Mouse (Mus musculus): ENCODE measurements around the gene Usp46. TPM values are rescaled to one million over a fixed set of nuclear protein-coding genes. Genes with fewer than 3 reads are reported as not detected.

Usp46 gene
- 20.8 and 29.3 TPM in 2 replicates for polyA plus RNA-seq (2015; fragmentation: Nextera tagmentation; extraction: Ambion mirVana)

GRCm38 (mm10) chr5:74067831-74068713 is at the start of gene Usp46:
TSS of gene Usp46 (minus strand) at chr5:74068431.

Other genes with a start within 250 kb of the Usp46 start
- gene Rasl11b, start 126.9 kb upstream of the Usp46 start, polyA plus RNA-seq (2015; fragmentation: Nextera tagmentation; extraction: Ambion mirVana) = 131 and 161 TPM in 2 replicates

All from urinary bladder, postnatal 0 days (tissue).